Mouse (Mus musculus): ENCODE data around the gene Nol4l. TPM values are rescaled to one million over a fixed set of nuclear protein-coding genes. Genes with fewer than 3 reads are reported as not detected.

The Nol4l gene
- total RNA-seq, 2 experiments from 2014 or later = 47.0 to 47.3 TPM

DNA sequence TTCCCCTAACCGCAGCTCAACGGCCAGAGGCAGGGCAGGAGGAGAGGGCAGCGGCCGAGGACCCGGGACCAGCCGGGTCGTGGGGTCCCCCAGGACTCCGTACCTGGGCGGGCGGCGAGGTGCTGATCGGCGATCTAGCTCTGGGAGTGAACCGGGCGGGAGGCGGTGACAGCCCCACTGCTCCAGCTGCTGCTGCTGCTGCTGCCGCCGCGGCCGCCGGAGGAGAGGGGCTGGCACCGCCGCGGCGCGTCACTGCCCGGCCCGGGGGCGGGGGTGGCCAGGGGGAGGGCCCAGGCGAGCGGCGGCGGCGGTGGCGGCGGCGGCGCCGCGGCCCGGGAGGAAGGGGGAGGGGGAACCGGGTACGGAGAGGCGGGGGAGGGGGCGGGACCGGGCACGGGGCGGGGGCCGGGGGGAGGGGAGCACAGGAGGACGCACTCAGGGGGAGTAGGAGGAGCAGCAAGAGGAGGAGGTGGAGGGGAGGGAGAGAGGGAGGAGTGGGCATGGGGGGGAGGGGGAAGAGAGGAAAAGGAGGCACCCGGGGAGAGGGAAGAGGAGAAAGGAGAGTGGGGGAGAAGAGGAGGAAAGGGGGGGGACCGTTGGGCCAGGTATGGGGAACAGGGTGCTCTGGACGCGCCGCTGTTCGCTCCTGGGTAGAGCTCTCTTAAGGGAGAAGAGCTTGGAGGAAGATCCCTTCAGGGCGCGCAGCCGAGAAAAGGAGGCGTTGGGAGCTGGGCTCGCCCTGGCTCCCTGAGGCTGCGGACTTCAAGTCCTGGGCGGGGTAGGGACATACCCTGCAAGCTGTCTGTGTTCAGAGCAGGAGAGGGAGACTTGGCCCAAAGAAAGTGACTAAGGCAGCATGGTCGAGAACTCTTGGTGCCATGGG is 85.3 kb downstream of the Nol4l start:
- peak; percentile 62 to 68 for DNase-seq

DNA sequence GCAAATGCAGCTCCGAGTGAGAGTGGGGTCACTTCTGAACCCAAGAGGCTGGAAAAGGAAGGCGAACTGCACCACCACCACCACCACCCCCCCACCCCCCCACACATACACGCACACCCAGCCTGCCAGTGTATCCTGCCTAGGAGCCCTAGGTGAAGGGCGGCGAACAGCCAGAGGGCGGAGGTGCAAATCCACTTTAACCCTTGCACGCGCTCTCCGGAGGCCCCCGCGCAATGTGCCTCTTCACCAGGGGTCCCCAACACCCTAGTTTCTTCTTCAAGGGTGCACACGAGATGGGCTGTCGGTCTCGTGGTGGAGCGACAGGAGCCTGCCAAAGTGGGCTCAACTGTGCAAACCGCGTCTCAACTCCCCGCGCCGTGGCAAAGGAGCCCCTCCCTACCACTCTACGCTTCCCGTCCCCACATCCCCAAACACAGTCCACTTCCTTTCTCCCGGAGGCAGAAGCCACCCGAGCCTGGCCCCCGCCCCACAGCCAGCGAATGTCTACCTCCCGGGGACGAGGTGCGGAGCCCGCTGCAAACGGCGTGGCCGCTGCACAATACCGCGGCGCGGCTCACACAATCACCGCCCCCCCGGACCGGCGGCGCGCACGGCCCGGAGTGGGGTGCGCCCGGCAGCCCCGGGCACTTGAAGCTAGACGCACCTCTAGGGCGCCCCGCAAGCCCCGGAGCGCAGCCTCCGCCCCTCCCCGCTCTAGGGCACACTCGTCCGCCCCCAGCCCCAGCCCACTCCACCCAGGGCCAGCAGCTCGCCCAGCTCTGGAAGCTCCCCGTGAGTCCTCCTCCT is 86.1 kb downstream of the Nol4l start:
- DNase-seq = no peak

DNA sequence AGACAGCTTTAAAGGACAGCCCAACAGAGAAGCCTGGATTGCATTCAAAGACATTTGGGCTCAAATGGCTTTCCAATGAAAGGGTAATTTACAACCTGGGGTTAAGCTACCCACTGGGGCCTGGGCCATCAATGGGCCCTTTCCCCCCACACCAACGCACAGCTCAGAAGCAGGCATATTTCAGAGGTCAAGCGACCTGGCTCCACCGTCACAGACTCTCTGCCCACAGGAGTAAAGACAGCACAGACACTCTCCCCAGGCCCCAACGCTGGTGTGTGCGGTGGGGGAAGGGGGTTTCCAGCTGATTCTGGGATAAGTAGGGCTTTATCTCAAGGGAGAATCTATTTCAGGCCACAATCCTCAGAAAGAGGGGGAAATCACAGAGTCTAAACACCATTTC is 87.1 kb downstream of the Nol4l start:
- DNase-seq = no peak

- DNase-seq = no peak
Measured at GRCm38 (mm10) chr2:153441228-153441627, 88.5 kb downstream of the Nol4l start.

DNA sequence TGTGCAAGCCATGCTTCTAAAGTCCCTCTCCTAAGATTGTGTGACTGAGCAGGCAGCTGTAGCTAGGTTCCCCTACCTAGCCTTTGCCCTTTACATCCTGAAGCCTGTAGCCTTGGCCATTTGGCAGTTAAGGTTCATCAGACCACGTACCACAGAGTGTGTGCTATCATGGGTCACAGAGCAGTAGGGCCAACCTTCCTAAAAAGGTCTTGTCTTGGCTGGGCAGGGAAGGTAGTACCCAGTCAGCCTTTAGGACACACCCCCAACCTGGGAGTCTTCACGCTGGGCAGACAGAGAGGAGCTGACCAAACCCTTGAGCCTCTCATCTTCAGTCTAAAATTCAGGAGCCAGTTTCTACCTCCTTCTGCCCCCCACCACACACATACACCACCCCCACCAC is 89.0 kb downstream of the Nol4l start:
- DNase-seq = no peak

GRCm38 (mm10) chr2:153437306-153437659 is 92.5 kb downstream of the Nol4l start:
- no peak for DNase-seq

- DNase-seq = no peak
Measured at GRCm38 (mm10) chr2:153436641-153437305, 93.0 kb downstream of the Nol4l start.

GRCm38 (mm10) chr2:153434880-153435831 is 94.6 kb downstream of the Nol4l start:
- no peak for DNase-seq

- no peak for DNase-seq
Measured at GRCm38 (mm10) chr2:153433859-153434258, 95.9 kb downstream of the Nol4l start.

- no peak for DNase-seq
Measured at GRCm38 (mm10) chr2:153432492-153432891, 97.3 kb downstream of the Nol4l start.

GRCm38 (mm10) chr2:153430571-153430970 is 99.2 kb downstream of the Nol4l start:
- DNase-seq = no peak

DNA sequence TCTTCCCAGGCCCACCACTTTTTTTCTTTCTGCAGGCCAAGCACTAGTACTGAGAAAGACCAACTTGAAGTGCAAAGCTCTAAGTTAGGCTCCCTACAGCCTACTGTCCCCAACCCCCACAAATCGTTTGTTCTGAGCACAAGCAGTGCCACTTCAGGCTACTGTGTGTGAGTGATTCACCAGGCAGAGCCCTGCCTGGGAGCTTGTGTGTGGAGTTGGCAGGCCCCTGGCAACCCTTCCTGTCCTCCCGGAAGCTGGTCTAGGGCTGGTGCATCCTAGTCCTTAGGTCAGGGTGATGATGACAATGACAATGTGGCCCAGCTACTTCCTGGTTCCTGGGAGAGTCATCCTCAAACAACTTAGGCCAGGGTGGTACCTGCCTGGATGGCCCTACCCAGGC is 101.3 kb downstream of the Nol4l start:
- no peak for DNase-seq

DNA sequence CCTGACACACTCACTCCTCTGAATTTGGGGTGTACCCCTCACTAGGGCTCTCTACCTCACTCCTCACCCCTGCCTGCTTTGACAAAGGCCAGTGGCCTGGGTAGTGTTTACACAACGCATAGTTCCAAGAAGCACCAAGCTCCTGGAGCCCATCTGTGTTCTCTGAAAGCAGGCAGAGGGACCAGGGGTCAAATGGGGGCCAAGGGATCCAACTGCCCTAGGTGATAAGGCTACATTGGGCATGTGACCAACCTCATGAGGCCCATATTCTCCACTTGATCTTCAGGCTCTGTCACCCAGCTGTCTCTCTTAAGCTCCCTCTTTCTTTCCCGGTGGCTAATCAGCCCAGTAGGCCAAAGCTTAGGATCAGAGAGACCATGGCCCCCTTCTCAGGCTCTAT is 102.8 kb downstream of the Nol4l start:
- DNase-seq = no peak

DNA sequence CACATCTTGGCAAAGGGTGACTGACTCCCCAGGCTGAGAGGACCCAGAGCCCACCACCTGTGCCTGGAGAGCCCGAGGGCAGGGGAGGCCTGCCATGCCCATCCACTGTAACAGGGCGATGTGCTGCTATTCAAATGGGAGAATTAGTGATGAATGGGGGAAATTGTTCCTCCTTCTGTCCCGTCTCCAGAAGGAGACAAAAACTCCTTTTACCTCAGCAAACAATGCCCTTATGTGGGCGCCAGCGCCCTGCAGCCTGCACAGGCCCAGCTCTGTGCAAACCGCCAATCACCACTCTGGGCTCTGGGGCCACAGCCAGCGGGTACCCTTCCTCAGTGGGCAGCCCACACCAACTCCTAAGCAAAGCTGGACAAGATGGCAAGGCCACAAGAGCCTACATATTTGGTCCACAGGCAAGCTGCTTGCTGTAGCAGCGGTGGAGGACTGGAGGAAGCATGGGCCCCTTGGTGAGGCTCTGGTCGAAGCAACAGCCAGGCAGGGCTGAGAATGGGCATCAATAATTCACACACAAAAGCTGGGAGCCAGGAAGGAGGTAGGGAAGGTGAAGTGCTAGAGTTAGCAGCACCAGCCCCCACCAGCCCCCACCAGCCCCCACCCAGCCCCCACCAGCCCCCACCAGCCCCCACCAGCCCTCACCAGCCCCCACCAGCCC is 103.6 kb downstream of the Nol4l start:
- DNase-seq = peak; percentile 54 to 69

- DNase-seq = no peak
Measured at GRCm38 (mm10) chr2:153425124-153425844, 104.5 kb downstream of the Nol4l start.

GRCm38 (mm10) chr2:153424557-153424956 is 105.2 kb downstream of the Nol4l start:
- DNase-seq = no peak

DNA sequence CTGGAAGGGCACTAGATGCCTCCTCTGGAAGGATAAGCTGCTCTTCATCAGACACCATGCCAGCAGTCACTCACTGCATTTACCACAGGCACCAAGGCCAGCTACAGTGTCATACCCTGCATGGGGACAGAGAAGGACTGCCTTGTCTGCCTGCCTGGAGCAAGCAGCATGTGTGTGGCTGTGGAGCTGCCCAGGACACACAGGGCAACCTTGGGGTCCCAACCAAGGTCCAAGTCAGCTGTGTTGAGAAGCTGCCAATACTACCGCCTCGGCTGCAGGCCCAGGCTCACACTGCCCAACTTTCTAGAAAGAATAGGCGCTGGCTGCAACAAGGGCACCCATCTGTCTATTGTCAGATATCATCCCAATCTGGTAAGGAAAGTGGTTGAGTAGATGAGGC is 106.7 kb downstream of the Nol4l start:
- no peak for DNase-seq

GRCm38 (mm10) chr2:153422051-153422450 is 107.7 kb downstream of the Nol4l start:
- no peak for DNase-seq

GRCm38 (mm10) chr2:153421233-153421632 is 108.5 kb downstream of the Nol4l start:
- DNase-seq = no peak

- DNase-seq = no peak
Measured at GRCm38 (mm10) chr2:153418381-153418780, 111.4 kb downstream of the Nol4l start.

DNA sequence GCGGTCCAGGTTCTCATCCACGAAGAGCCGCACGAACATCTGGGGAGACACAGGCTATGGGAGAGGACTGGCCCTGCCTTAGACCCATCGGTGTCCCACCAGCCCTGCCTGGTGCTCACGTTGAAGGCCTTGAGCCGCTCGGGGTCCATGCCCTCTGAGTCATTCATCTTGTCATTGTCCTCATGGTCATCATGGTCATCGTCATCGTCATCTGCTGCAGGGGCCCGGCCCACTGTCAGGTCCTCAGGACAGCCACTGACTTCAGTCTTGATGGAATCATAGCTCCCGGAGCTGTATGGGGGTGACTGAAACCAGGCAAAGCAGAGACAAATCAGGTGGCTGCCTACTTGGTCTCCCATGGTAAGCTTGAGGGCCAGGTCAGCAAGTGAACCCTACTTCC is 111.9 kb downstream of the Nol4l start:
- no peak for DNase-seq

All from layer of hippocampus, postnatal 36 days (tissue).